Mouse (Mus musculus) lung, postnatal 4 days (tissue): Measurements from ENCODE around the gene Foxj3.
"Not testable (repeated sequence)": the region's sequence is repeated elsewhere in the genome, so short reads cannot be mapped to it uniquely, and the experiment has no call there.

Experiments
- DNase-seq, 2 experiments: peaks; one replicate each; pipeline ENCODE4 v3.0.0; 2021

The Foxj3 gene

DNA sequence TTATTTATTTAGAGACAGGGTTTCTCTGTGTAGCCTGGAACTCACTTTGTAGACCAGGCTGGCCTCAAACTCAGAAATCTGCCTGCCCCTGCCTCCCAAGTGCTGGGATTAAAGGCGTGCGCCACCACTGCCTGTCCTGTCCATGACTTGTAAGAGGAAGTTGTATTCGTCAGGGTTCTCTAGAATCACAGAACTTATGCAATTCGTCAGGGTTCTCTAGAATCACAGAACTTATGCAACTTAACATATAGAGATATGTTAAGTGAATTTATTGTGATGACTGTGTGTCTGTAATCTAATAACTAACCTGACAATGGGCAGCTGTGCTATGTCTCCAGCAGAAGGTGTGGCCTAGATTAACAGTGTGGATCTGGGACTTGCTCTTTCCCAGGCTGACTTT lies at the start of gene Foxj3:
Gene Foxj3 (plus strand): TSS at position 390 of the 400 bp plus-strand sequence.
- DNase-seq, result not testable (repeated sequence)

DNA sequence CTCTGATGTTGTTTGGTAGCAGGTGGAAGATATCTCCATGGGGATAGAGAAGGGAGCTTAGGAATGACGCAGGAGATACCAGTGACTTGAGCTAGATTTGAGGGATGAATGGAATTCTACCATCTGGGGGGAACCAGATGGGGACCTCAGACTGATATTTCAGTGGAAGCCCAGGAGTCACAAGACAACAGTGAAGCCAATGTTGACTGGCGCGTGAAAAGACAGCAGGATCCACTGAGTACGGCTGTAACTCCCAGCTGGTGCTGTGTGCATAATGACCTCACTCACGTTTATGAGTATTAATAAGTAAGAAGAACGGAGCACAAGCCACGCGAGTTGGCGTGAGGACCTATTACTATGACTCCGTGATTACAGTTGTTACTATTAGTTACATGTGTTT lies 47.1 kb upstream of the Foxj3 start:
- DNase-seq, result no peak

DNA sequence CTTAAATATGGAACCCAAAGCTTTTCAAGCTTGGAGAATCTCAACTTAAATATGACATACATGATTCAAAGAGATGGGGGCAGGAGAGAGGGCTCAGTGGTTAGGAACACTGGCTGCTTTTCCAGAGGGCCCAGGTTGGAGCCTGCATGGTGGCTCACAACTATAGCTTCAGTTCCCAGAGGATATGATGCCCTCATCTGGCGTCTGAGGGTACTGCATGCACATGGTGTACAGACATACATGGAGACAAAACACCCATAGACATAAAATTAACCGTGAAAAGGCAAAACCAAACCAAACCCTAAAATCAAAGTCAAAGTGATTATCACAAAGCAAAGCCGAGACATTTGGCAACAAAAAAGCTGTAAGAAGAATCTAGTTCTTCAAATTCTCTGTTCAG lies 46.0 kb upstream of the Foxj3 start:
- peak in 1 of 2 experiments; percentile 31 for DNase-seq

DNA sequence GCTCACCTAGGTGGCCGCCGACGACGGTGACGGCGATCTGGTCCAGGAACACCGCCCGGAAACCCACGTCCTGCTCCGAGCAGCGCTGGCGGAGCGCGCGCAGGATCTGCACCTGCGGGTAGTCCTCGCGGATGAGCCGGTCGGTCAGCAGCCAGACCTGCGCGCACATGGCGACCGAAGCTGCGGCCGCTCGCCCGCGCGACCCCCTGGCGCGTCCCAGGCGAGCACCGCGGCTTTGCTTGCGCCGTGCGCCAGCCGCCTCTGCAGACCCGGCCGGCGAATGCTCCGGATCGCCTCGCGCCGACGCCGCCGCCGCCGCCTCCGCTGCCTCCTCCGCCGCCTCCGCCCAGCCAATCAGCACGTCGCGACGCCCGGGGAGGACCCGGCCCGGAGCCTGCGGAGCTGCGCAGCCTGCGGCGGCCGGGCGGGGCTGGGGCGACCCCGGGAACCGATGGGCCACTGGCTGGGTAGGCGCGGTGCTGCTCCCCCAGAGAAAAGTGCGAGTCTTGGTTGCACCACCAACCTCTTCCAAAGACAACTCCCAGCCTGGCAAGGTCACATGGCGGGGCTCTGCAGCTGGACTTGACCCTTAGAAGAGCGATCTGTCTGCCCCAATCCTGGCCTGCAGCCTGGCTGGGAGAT lies 44.4 kb upstream of the Foxj3 start, which contains the start of gene Rimkla:
Gene Rimkla (minus strand): TSS at position 338 of the 642 bp plus-strand sequence.
- DNase-seq, result peak; percentile 65 to 69

DNA sequence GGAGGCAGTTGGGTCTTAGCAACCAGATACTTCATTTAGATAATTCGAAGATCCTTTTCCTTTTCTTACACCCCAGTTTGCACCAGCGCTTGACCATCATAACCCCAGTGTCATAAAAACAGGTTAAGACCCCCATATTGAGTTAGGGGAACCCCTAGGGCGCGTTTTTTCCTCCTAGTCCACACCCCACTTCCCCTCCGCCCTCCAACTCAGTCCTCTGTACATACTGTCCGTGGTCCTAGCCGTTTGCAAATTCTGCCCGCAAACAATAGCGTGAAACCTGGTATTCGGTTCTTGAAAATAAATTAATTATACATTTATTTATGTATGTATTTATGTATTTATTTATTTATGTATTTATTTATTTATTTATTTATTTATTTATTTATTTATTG lies 43.9 kb upstream of the Foxj3 start:
- no peak for DNase-seq

DNA sequence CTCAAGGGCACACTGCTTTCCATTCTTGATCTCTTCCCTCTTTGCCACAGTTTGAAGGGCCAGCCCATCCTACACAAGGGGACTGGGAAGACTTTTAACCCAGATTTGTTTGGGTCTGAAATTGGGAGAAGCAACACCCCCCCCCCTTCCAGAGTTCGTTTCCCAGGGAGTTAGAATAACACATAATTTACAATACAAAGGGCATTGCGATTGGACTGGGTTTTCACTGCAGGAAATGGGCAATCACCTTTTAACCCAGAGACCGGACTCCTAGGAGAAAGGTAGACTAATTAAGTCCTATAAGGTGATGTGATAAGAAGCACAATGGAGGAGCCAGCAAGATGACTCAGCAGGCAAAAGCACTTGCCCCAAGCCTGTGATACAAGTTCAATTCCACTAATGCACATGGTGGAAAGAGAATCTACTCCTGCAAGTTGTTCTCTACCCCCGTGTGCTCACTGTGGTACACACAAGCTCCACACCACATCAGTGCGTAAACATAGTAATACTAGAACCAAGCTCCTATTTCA lies 38.4 kb upstream of the Foxj3 start:
- DNase-seq, result no peak

DNA sequence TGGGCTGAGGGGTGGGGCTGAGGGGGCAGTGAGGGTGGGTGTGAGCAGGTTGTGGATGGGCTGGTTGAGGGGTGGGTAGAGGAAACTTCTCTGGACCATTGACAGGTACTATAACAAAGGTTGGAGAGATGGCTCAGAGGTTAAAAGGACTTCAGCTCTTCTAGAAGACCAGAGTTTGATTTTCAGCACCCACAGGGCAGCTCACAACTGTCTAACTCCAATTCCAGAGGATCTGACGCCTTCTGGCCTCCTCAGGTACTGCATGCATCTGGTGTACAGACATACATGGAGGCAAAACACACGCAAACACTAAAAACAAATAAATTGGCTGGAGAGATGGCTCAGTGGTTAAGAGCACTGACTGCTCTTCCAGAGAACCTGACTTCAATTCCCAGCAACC lies 25.2 kb upstream of the Foxj3 start:
- DNase-seq, result no peak

DNA sequence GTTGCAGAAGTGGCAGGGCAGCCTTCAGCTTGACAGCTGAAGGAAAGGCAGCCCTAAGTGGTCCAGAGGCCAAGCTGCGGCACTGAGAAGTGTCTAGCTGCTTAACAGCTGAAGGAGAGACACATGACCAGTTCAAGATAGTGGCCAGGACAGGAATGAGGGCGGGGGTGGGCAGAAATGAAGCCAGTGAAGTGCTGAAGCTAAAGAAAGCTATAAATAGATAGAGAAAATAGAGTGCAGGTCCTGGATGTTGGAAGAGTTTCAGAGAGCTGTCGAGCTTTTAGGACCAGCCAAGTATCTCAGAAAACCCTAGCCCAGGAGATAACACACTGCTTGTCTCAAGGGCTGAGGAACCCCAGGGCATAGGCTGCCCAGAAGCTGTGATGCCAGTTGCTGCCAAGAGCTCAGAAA lies 24.1 kb upstream of the Foxj3 start:
- peak; percentile 22 to 64 for DNase-seq

DNA sequence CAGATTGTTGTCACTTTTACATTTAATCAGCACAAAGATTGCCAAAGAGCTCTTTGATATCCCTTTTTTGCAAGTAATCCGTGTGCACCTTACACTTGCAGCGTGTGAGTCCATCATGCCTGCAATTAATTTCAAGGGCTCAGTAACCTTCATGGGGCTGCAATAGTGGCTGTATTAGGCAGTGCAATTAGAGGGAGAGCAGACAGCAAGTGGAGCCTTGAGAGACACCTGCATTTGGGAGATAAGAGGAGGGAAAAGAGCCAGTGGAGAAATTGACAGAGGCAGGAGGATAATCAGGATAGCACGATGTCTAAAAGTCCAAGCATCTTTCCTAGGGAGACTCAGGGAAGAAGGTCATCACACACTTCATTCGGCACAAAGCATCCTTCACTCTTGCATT lies 13.2 kb upstream of the Foxj3 start:
- DNase-seq, result no peak

DNA sequence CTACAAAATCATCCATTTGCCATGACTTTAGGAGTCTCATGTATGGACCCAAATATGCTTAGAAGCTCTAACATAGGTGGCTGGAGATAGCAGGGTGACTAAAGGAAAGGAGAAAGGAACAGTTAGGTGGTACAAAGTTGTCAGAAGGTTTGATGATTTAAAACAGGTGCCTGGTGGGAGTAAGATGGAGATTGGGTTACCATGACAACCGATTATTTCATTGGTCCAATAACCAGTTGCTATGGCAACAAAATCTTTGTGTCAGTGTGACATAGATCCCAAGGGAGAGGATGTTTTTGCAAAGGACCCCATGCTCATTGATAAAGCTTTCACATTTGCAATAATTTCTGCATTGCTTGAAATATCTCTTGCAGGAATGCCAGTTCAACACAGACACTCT lies 12.8 kb upstream of the Foxj3 start:
- no peak for DNase-seq

DNA sequence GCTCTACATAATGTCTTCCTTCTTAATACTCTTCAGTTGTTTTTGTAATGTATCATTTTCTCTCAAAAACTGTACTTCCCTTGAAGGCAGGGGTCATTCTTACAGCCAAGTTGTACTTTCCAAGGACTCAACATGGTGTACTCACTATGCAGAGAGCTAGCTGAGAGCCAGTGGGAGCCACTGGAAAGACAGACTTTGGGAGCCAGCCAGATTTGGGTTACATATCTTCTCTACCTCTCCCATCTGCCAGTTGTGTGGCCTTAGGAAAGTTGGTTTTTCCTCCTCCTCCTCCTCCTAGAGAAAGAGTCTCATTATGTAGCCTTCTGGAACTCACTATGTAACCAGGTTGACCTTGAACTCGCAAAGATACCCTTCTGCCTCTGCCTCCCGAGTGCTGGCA lies 12.3 kb upstream of the Foxj3 start:
- no peak for DNase-seq

DNA sequence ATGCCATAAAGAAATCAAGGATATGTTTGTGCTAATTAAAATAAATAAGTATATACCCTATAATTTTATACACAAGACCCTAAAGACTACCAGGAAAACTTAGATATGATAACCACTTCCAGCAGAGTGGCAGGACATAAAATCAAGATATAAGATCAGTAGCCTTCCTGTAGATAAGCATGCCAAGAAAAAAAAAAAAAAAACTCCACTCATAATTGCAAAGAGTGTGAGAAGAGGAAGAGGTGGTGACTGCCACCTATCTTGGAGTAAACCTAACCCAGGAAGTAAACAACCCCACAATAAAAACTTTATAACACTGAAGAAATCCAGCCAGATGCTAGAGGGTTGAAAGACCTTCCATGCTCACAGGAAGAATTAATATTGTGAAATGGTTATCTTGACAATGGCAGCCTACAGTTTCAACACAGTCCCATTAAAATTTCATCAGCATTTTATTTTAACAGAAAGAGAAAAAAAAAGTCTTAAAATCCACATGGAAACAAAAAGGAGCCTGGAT lies 10.4 kb upstream of the Foxj3 start:
- no peak for DNase-seq

DNA sequence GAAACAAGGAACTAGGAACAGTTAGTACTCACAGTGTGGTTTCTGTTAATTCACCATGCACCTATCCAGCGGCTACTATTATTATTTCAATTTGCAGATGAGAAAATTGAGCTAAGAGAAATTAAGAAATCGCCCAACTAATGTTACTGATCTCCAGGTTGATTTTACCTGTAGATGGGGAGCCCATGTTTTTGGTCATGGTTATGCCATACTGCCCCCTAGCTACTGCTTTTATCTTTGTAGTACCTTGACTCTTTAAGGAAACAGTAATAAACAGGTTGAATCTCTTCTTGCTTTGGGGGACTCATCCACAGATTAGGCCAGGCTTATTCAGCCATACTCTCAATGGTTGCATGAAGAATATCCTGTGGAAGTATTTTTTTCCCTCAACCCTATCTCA lies 5.0 kb upstream of the Foxj3 start:
- DNase-seq, result no peak

DNA sequence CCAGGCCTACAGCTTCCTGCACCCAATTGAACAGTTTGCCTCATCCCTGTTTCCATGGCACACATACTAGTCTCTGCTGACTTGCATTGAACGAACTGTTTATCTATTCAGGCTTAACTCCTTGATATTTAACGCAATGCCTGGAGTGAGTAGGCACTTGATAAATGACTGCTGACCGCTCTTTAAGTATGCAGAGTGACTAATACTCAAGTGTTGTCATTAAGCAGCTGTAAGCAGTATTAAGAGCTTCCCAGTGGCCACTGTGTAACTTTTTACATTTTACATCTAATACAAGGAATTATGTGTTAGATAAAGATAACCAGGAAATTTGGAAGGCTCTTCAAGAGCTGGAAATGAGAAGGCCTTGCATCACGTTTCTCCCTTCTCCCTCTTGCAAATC lies 1.7 kb upstream of the Foxj3 start:
- no peak for DNase-seq

DNA sequence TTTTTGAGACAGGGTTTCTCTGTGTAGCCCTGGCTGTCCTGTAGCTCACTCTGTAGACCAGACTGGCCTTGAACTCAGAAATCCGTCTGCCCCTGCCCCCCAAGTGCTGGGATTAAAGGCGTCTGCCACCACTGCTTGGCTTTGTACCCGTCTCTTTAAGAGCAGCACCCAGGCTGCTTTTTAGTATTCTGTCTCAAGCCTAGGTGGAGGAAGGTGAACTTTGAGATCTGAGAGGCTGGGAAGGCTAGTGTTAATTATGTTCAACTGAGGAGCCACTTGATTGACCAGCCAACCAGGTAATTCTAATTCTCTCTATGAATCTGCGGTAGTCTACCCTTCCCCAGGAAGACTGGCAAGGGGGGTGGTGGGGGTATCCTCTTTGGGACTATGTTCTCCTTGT lies 632 bp downstream of the Foxj3 start:
- no peak for DNase-seq

DNA sequence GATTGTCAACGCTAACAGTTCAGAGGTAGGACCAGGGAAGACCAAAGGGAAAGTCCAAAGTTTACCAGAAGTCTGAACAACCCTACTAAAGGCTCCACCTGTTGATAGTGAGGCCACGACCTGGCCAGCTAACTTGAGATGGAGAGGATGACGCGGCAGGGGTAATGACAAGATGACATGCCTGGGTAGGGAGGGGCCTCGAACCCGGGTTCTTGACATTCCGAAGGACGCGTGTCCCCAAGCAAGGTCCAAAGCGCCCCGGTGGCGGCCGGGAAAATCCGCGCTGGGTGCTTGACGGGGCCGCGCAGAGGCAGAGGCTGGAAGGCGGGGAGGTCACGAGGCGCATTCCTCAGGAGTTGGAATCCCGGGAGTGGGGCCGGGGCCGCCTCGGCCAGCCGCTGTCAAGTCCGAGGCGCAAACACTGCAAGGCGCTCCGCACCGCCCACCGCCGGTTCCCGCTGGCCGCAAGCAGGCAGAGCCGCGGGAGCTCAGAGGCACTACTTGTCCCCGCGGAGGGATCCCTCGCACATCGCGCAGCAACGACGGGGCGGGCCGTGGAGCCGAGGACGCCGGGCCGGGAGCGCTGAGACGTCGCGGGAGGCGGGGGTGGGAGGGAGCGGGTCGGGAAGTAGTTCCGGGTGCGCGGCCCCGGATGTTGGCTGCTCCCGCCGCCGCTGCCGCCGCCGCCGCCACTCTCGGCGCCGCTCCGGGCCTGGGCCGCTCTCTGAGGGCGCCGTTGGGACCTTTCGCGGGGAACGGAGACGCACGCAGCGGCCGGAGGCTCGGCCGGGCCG lies 2.4 kb downstream of the Foxj3 start, which contains the start of gene Frg2f1:
Gene Frg2f1 (minus strand): TSS at position 499 of the 794 bp plus-strand sequence.
- DNase-seq, result peak; percentile 96 to 97

DNA sequence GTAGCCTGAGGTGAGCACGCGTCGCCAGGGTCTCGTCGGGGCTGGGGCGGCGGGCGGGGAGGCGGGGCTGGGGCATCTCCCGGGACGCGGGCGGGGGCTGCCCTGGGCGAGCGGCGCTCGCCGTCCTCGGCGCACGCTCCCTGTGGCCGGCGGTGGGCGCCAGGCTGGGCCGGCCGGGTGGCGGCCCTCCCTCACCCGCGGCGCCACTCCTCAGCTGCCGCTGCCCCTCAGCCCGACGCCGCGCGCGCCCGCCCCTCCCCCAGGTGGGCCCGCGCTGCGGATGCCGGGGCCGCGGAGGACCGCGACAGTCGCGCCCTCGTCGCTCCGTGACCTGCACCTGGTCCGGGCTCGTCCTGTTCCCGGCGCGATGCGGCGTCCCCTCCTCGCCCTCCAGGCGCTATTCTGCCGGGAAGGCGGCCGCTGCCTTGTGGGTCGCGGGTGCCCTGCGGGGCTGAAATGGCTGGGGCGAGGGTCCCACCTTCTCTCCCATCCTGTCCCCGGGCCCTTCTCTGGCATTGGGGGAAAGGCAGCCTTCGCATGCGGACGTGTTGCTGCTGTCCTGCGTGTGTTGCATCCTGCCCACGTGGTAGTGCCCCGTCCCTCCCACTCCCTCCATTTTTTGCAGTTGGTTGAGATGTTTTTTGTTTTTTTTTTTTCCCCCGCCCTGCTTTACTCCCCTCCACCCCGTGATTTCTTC lies 3.2 kb downstream of the Foxj3 start:
- DNase-seq, result peak; percentile 57 to 62

DNA sequence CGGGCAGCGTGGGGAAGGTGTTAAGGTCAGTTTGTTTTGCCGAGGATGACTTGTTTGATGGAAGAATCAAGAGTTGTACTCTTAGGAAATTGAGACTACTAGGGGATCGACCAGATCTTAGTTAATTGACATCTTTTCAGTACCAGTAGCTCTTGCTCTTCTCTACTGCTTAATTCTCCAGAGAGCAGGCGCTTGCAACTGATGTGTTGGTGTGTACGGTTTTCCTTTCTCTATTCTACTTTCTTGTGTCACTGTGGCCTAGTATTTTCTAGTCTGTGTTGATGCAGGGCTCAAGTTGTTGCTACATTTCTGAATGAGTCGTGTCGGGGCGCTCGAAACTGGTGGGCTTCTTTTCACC lies 3.7 kb downstream of the Foxj3 start:
- DNase-seq, result no peak

DNA sequence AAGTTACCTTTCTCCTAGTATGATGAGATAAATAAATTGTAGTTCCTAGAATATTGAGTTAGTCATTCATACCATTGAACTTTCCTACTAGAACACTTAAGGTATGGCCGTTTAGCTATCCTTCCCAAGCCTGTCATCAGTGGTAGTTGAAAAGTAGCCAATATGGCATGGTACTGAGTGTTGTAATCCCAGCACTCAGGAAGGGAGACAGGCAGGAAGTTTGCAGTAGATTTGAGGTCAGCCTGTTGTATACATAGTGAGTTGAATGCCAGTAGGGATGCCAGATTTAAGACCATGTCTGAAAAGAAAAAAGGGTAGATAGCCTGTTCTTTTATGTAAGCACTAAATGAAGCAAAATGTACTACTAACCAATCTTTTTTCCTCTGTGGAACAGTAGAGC lies 14.1 kb downstream of the Foxj3 start:
- no peak for DNase-seq

DNA sequence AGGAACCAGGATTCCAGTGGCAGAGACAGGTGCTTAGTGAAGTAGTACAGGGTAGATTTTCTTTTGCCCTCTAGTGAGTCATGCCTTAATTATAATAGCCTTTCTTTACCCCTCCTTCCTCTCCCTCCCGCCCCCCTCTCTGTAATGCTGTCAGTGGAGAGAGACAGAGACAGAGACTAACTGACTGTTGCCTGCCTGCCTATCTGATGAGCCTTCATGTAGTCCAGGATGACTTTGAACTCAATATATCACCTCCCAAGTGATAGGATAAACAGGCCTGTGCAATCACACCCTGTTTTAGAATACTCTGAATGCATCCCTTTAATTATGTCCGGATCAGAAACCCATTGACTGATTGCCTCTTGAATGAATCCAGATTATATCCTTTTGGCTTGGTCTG lies 18.7 kb downstream of the Foxj3 start:
- no peak for DNase-seq

DNA sequence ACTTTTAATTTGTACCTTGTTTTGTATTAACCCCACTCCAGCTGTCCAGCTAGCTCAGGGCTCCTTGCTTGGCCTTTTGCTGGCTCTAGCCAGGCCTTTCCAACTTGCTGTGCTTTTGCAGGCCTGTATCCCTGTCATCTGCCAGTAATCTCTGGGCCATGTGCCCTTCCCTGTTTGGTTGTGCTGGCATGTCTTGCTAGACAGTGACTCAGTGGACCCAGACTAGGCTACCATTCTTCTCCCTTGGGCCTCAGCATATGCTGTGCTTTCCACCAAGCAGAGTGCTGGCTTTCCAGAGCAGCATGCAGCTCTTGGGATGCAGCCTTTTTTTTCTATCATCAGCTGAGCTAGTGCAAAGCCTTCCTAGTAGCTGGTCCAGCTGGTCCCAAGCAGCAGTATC lies 26.3 kb downstream of the Foxj3 start:
- DNase-seq, result no peak

DNA sequence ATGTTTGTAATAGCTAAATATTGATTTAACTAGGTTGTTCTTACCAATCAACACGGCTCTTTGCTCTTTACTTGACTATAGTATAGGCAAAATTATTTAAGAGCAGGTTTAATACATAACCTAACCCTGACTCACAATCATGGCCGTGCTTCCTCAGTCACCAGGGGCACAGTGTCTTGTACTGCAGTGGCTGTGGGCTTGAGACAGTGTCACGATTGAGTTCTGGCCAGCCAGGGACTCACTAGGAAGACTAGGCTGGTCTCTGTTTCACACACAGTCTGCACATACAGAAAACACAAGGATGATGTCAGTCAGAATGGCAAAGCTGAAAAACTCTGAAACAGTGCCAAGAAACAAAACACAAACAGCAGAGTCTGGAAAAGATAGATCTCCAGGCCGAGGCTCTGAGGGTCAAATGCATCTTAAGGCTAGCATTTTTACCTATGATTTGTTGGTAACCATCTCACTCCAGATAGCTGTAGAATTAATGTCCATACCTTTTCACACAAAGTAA lies 29.6 kb downstream of the Foxj3 start:
- DNase-seq, result no peak

DNA sequence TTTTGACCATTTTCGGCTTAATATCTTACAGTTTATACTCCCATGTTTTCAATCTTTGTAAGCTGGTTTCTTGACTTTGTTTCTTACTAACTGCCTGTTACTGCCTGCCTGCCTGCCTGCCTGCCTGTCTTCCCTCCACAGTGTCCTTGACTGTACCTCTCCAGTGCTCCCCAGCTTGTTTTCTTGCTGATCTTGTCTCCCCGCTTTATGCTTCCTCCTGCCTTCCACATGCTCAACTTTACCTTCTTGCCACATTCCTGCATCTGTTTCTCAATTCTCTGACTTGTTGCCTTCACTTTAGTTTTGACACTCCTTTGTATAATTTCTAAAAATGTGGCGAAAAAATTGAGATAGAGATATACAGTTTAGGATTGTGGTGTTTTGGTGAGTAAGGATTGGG lies 35.9 kb downstream of the Foxj3 start:
- DNase-seq, result no peak
